Mouse (Mus musculus): ENCODE results near the gene Gm8947.
"Not testable (repeated sequence)": the region's sequence is repeated elsewhere in the genome, so short reads cannot be mapped to it uniquely, and the experiment has no call there.

Gene Gm8947

DNA sequence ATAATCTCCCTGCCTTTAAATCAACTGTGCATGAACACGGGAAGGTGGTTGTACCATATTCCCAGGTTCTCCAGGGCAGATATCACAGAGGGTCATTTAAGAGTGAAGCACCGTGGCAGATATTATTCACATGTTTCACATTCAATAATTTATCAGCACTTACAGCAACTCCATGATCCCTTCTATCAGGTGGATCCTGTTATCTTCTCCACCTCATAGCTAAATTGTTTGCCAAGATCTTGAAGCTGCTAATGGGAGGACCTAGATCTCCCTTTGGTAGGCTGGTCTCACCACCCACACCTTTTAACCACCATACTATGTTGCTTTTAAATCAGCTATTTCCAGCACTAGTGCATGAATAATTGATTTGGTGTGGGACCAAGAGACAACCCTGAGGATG, 12.0 kb upstream of the Gm8947 start:
- DNase-seq (ENCODE audit: low spot score in 2 of 2), result no peak

DNA sequence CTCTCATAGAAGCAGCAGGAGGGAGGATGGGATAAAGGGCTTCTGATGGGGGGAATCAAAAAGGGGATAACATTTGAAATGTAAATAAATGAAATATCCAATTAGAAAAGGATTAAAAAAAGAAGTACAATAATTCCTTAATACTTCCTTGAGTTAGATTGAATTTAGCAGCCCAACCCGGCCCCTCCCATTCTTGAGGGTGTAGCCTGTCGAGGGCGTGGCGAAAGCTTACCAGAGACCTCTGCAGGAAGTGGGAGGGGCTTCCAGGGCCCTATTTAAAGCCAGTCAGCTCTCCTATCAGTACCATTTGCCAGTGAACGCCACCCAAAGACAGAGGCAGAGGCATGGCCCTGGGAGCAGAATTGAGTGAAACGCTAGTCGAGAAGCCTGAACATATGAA, 9.9 kb upstream of the Gm8947 start, which contains the start of gene Gm47985:
Gene Gm47985 (plus strand): TSS at position 272 of the 400 bp plus-strand sequence.
- not testable (repeated sequence) for DNase-seq (ENCODE audit: low spot score in 2 of 2)

DNA sequence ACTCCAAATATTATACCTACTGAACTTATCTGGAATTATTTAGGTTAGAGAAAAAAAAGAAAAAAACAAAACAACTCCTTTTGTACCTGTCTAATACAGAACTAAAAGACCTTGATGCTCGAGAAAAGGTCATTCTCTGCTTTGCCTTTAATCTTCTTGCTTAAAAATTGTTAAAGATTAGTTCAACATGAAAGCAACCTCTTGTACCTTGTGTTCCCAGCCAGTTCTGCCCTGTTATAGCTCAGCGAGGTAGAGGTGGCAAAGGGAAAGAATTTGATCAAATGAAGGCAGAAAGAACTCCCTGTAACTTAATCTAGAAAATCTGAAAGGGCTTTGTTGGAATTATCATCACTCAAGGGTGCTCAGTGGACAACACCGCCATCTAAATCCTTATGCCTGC, 6.0 kb upstream of the Gm8947 start:
- not testable (repeated sequence) for DNase-seq (ENCODE audit: low spot score in 2 of 2)

DNA sequence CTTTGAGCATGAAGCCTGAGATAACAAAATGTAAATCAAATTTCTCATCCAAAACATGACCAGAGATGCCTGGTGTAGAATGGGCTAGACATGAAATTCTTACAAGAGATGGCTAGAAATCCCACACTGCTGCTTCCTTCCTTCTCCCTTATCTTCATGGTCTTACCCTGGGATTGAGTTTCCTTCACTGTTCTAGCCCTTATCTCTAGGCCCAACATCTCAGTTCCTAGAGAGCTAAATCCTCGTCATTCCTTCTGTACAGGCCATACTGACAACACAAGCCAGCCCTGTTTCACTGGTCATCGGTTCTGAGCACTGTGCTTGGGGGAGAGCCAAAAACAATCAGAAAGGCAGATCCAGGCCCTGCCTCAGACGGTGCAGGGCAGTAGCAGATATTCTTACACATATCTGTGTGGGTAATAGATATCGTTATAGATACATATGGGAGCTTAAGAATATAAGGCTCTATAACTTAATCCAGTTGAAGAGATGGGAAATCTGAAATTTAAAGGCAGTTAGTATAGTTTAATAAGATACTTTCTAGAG, 5.2 kb upstream of the Gm8947 start:
- not testable (repeated sequence) for DNase-seq (ENCODE audit: low spot score in 2 of 2)

DNA sequence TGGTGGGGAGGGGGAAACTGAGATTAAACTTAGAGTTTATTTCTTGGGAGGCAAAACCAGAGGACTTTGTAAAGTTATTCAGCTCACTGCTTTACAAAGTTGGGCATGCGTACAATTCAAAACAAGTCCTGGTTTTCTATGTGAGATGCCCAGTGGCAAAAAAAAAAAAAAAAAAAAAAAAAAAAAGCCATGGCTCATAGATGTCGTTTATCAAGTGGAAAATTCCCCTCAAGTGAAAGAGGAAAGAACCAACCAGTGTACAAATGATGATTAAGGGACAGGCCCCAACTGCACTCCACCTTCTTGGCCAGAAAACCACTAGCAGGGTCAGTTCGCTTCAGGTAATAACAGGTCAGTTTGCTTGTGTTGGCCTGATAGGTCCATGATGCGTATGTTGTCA, 3.7 kb upstream of the Gm8947 start:
- DNase-seq (ENCODE audit: low spot score in 2 of 2), result no peak

DNA sequence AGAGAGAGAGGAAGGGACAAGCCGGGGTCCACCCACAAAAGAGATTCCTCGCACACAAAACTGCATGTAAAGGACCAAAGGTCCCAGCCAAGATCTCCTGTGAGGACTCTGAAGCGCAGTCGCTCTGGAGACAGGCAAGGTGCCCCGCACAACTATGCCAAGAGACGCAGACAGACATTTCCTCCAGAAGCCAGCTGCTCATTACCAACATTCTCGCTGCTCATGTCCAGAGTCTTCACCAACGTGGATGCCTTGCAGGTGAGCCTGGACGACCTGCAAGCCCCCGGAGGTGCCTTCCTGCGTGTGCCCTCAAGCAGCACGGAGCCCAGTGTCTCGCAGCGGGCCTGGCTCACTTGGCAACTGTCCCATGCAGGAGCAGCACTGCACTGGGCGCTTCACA, 563 bp downstream of the Gm8947 start:
- DNase-seq (ENCODE audit: low spot score in 2 of 2), result not testable (repeated sequence)

DNA sequence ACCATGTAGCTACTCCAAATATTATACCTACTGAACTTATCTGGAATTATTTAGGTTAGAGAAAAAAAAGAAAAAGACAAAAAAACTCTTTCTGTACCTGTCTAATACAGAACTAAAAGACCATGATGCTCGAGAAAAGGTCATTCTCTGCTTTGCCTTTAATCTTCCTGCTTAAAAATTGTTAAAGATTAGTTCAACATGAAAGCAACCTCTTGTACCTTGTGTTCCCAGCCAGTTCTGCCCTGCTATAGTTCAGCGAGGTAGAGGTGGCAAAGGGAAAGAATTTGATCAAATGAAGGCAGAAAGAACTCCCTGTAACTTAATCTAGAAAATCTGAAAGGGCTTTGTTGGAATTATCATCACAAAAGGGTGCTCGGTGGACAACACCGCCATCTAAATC, 3.8 kb downstream of the Gm8947 start:
- not testable (repeated sequence) for DNase-seq (ENCODE audit: low spot score in 2 of 2)

DNA sequence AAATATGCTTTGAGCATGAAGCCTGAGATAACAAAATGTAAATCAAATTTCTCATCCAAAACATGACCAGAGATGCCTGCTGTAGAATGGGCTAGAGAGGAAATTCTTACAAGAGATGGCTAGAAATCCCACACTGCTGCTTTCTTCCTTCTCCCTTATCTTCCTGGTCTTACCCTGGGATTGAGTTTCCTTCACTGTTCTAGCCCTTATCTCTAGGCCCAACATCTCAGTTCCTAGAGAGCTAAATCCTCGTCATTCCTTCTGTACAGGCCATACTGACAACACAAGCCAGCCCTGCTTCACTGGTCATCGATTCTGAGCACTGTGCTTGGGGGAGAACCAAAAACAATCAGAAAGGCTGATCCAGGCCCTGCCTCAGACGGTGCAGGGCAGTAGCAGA, 4.5 kb downstream of the Gm8947 start:
- not testable (repeated sequence) for DNase-seq (ENCODE audit: low spot score in 2 of 2)

DNA sequence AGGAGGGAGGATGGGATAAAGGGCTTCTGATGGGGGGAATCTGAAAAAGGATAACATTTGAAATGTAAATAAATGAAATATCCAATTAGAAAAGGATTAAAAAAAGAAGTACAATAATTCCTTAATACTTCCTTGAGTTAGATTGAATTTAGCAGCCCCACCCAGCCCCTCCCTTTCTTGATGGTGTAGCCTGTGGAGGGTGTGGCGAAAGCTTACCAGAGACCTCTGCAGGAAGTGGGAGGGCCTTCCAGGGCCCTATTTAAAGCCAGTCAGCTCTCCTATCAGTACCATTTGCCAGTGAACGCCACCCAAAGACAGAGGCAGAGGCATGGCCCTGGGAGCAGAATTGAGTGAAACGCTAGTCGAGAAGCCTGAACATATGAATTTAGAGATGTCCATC, 5.9 kb downstream of the Gm8947 start, which contains the start of gene Gm47995:
Gene Gm47995 (plus strand): TSS at position 329 of the 400 bp plus-strand sequence.
- not testable (repeated sequence) for DNase-seq (ENCODE audit: low spot score in 2 of 2)

DNA sequence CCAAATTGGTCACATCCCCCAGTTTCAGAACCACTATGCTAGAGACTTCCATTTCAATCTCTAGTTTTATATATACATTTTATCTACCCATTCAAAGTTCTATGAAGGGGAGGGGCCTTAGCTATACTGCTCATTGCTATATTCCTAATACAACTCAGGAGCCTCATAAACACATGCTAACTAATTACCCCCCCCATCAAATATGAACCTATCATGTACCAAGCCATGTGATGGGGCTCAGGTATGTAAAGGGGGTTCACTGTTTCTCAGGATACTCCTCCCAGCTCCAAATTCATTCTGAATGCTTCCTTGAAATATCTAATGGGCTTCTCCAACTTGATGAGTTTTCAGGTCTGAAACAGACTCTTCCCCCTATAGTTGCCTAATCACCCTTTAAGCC, 8.4 kb downstream of the Gm8947 start:
- not testable (repeated sequence) for DNase-seq (ENCODE audit: low spot score in 2 of 2)

DNA sequence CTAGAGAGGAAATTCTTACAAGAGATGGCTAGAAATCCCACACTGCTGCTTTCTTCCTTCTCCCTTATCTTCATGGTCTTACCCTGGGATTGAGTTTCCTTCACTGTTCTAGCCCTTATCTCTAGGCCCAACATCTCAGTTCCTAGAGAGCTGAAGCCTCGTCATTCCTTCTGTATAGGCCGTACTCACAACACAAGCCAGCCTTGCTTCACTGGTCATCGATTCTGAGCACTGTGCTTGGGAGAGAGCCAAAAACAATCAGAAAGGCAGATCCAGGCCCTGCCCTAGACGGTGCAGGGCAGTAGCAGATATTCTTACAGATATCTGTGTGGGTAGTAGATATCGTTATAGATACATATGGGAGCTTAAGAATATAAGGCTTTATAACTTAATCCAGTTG, 10.6 kb downstream of the Gm8947 start:
- not testable (repeated sequence) for DNase-seq (ENCODE audit: low spot score in 2 of 2)

DNA sequence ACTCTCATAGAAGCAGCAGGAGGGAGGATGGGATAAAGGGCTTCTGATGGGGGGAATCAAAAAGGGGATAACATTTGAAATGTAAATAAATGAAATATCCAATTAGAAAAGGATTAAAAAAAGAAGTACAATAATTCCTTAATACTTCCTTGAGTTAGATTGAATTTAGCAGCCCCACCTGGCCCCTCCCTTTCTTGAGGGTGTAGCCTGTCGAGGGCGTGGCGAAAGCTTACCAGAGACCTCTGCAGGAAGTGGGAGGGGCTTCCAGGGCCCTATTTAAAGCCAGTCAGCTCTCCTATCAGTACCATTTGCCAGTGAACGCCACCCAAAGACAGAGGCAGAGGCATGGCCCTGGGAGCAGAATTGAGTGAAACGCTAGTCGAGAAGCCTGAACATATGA, 11.6 kb downstream of the Gm8947 start, which contains the start of gene 3110040M04Rik:
Gene 3110040M04Rik (plus strand): TSS at position 304 of the 400 bp plus-strand sequence.
- DNase-seq (ENCODE audit: low spot score in 2 of 2), result not testable (repeated sequence)

DNA sequence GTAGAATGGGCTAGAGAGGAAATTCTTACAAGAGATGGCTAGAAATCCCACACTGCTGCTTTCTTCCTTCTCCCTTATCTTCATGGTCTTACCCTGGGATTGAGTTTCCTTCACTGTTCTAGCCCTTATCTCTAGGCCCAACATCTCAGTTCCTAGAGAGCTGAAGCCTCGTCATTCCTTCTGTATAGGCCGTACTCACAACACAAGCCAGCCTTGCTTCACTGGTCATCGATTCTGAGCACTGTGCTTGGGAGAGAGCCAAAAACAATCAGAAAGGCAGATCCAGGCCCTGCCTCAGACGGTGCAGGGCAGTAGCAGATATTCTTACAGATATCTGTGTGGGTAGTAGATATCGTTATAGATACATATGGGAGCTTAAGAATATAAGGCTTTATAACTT, 16.3 kb downstream of the Gm8947 start:
- DNase-seq (ENCODE audit: low spot score in 2 of 2), result not testable (repeated sequence)

DNA sequence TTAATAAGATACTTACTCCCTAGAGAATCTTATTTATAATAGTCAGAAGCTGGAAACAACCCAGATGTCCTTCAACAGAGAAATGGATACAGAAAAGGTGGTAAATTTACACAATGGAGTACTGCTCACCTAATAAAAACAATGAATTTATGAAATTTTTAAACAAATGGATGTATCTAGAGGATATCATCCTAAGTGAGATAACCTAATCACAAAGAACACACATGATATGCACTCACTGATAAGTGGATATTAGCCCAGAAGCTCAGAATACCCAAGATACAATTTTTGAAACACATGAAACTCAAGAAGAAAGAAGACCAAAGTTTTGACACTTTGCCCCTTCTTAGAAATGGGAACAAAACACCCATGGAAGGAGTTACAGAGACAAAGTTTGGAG, 16.8 kb downstream of the Gm8947 start:
- DNase-seq (ENCODE audit: low spot score in 2 of 2), result not testable (repeated sequence)

DNA sequence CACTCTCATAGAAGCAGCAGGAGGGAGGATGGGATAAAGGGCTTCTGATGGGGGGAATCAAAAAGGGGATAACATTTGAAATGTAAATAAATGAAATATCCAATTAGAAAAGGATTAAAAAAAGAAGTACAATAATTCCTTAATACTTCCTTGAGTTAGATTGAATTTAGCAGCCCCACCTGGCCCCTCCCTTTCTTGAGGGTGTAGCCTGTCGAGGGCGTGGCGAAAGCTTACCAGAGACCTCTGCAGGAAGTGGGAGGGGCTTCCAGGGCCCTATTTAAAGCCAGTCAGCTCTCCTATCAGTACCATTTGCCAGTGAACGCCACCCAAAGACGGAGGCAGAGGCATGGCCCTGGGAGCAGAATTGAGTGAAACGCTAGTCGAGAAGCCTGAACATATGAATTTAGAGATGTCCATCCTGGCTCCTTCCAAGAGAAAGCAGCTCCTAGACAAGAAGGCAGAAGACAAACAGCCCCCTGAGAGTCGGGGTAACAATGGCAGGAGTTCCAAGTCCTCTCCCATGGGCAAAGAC, 17.7 kb downstream of the Gm8947 start, which contains the start of gene Gm47996:
Gene Gm47996 (plus strand): TSS at position 308 of the 532 bp plus-strand sequence.
- not testable (repeated sequence) for DNase-seq (ENCODE audit: low spot score in 2 of 2)

DNA sequence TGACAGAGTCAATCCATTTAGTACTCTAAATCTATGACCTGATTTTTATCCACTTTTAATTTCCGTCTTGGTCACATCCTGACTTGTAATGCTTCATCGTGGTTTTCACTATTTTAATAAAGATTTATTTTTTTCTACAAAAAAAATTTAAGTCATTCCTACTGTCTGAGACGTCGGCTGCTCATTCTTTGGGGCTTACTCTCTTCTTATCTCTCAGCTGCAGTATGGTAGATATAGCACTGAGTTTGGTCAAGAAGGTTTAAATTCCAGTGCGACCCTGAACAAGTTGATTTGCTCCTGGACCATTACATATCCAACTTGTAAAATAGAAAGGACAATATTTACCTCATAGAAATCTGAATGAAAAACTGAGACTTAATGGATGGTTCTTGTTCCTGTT, 19.5 kb downstream of the Gm8947 start:
- DNase-seq (ENCODE audit: low spot score in 2 of 2), result not testable (repeated sequence)

DNA sequence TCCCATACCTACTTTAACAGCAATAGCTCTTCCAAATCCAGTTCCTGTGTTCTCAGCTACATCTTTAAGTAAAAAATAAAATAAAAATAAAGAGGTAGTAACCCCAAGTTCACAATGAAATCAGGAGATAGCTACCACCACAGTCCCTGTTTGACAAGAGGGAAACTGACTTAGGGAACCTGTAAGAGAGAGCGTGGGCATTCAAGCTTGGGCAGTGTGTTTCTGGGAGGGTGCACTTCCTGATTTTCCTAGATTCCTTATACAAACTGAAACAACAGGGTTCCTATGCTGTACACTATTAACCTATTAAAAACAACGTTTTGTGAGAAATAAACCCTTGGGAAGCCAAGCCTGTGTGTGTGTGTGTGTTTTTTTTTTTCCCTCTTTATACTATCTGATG, 22.7 kb downstream of the Gm8947 start:
- no peak for DNase-seq (ENCODE audit: low spot score in 2 of 2)

DNA sequence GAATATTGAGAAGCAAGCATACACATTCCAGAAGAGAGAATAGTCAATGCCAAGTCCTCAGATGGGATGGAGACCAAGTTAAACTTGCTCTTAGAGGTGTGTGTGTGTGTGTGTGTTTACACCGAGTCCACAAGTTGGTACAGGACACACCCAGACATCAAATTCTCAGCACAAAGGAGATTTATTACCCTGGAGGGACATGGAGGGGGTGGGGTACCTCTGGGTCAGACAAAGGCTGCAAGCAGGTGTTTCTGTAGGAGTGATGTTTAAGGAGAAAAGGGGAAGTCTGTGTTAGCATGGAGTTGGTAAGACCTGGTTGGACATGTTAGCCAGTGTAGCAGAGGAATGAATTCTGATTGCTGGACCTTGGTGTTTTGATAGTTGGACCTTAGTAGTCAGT, 23.8 kb downstream of the Gm8947 start:
- DNase-seq (ENCODE audit: low spot score in 2 of 2), result no peak

DNA sequence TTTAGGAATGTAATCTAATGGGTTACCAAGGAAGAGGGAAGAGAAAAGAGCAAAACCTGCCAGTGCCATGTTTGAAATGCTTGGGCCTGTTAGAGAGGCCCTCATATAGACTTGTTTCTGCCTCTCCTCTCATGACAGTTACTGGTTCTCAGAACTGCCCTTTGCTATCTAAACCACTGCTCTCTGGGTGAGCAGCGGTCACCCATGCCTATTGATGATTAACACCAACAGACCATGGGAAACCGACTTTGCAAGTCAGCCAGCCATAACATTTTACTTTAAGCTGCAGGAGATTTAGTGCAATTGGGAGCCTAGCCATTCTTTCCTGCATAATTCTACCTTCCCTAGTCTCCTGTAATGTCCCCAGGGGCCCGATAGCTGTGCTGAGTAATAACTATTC, 24.2 kb downstream of the Gm8947 start:
- no peak for DNase-seq (ENCODE audit: low spot score in 2 of 2)

DNA sequence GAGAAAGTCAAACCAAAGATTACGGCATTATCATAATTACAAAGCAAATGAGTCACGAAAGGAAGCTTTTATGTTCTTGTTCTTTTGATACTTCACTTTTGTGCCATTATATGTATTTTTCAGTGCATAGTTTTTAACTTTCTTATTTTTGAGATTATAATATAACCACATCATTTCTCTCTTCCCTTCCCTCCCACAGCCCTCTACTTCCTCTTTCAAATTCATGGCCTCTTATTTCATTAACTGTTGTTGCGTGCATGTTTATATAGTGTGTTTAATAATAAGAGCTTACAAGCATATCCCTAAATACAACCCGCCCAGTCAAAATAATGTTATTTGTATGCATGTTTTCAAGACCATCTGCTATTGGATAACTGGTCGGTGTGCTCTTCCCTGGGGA, 26.9 kb downstream of the Gm8947 start:
- no peak for DNase-seq (ENCODE audit: low spot score in 2 of 2)

DNA sequence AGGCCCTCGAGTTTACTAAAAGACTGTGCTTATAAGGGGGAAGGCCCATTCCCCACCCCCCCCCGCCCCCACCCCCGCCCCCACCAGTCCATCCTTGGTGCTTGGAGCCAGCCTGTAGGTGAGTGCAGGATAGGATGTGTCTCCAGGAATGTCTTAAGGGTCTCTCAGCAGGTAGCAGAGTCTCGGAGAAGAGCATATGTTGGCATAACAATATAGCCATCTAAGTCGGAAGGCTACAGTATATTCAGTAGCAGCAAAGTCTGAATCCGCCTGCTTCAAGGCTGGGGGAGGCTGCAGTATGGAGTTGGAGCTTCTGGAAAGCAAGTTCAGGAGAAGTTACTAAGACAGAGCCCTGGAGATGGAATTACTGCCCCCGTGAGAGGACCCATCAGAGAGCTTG, 27.9 kb downstream of the Gm8947 start:
- no peak for DNase-seq (ENCODE audit: low spot score in 2 of 2)

DNA sequence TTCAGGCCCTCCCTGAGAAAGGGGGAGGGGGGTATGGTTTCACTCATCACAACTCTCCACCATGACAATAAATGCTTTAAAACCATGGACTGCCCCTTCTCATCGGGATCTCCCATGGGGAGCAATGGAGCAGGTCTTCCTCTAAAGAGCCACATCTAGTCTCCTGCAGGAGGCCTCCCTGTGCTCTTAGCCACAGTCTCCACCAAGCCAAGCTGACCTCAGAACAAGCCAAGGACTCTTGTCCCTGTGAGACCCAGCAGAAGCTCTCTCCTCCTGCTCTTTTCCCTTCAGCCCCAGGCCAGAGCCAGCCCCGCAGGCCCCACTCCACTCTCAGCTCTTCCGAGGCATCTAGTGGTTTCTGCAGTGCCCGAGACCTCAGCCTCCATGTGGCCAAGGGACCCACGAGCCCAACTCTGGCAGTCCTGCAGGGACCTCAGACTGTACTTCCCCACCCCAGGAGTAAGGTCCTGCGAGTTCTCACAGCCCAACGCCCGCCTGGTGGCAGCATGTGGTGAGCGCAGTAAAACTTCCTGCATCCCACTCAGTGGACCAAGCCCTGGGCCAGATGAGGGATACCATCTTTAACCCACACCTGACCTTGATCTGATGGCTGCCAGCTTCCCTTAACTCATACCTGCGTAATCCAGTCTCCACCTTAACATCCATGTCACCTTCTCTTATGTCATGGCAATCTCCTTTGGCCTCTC, 30.5 kb downstream of the Gm8947 start:
- no peak for DNase-seq (ENCODE audit: low spot score in 2 of 2)

DNA sequence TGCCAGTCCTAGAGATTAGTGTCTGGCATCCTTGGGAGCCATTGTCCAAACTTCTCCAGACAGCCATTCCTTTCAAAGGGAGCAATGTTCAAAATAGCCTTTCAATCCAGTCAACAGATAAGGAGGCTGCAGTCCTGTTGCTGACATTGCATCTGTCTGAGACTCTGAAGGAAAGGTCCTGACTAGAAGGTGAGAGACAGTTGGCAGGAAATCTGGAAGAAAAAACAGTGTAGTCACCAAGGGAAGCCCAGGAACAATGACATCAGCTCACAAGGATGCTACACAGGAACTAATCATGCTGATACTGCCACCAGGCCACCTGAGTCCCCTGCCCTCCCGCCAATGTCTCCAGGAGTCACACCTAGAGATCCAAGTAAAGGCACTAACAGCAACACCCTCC, 31.2 kb downstream of the Gm8947 start:
- DNase-seq (ENCODE audit: low spot score in 2 of 2), result no peak
